Mouse (Mus musculus) hindbrain, embryonic 15.5 days (tissue): ENCODE results near the gene Olfr993. TPM values are rescaled to one million over a fixed set of nuclear protein-coding genes. Genes with fewer than 3 reads are reported as not detected.

Experiments used
- ATAC-seq: fragments of 200-750 bp; cut with Nextera tagmentation; 2 replicates; pipeline ENCODE4 v1.8.0; 2017; ENCODE audit warnings: low read depth, moderate number of reproducible peaks, moderate TSS enrichment; ENCODE audit not compliant: low FRiP score
- H3K27ac ChIP-seq: fragments of 300-500 bp; sonication (generic); replicated peaks from 2 replicates; pipeline ENCODE4 v1.5.1; 2015; ENCODE audit warnings: mild to moderate bottlenecking, inconsistent platforms
- H3K27me3 ChIP-seq: fragments of 300-500 bp; sonication (generic); 2 replicates; pipeline ENCODE4 v1.6.1; 2015; ENCODE audit warnings: control low read depth, inconsistent platforms
- H3K36me3 ChIP-seq: fragments of 300-500 bp; sonication (generic); 2 replicates; pipeline ENCODE4 v1.6.1; 2015; ENCODE audit warnings: control low read depth, inconsistent platforms
- H3K4me1 ChIP-seq: fragments of 300-500 bp; sonication (generic); replicated peaks from 2 replicates; pipeline ENCODE4 v1.6.1; 2015; ENCODE audit warnings: control low read depth, inconsistent platforms
- H3K4me2 ChIP-seq: fragments of 300-500 bp; sonication (generic); 2 replicates; pipeline ENCODE4 v1.6.1; 2015; ENCODE audit warnings: moderate library complexity, mild to moderate bottlenecking, inconsistent platforms
- H3K4me3 ChIP-seq: fragments of 300-500 bp; sonication (generic); 2 replicates; pipeline ENCODE4 v1.5.1; 2015; ENCODE audit warnings: mild to moderate bottlenecking, inconsistent platforms
- H3K9ac ChIP-seq: fragments of 300-500 bp; sonication (generic); 2 replicates; pipeline ENCODE4 v1.6.1; 2015; ENCODE audit warnings: inconsistent platforms
- H3K9me3 ChIP-seq: fragments of 300-500 bp; sonication (generic); 2 replicates; pipeline ENCODE4 v1.6.1; 2016; ENCODE audit warnings: control low read depth, inconsistent platforms
- WGBS: fragments of 180-500 bp; shearing (Covaris S2); methylation state at CpG from one replicate; pipeline ENCODE4 v1.1.7; 2015; 5-methylcytosine and 5-hydroxymethylcytosine counted together
- polyA plus RNA-seq: library from polyadenylated mRNA; unstranded; fragments of >200 nt; fragmentation: Nextera tagmentation; extraction: Ambion mirVana; gene quantifications from 2 replicates; pipeline ENCODE4 v1.2.1, GENCODE M21; 2015

Olfr993 gene
- polyA plus RNA-seq, result not detected in 2 replicates

DNA sequence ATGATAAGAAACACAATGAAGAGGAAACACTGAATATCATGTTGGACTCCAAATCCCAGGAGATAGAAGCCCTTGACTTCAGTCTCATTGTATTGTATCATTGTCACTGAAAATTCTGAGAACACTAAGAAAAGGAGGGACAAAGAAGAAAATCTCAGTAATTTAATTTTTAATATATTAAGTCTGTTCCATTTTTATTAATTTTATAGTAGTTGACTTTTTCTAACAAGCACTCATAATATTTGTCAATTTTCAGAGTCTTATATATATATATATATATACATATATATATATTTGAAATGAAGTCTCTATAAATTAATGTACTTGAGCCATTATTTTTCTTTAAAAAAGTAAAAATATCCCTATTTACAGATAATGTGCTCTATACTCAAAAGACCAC, at the start of gene Olfr993:
Olfr993 (minus strand) TSS at position 101 of the 400 bp plus-strand sequence.
- H3K4me1 ChIP-seq, result no peaks in the 10 kb centered on the region
- no peak within 1 kb of the TSS for H3K27ac ChIP-seq
- H3K36me3 ChIP-seq, result no peaks in the 10 kb centered on the region
- H3K4me3 ChIP-seq, result no peak within 1 kb of the TSS
- H3K4me2 ChIP-seq, result no peak within 1 kb of the TSS
- no peak within 1 kb of the TSS for H3K9ac ChIP-seq
- ATAC-seq, result no peak
- no peaks in the 10 kb centered on the region for H3K9me3 ChIP-seq
- H3K27me3 ChIP-seq, result no peaks in the 10 kb centered on the region

DNA sequence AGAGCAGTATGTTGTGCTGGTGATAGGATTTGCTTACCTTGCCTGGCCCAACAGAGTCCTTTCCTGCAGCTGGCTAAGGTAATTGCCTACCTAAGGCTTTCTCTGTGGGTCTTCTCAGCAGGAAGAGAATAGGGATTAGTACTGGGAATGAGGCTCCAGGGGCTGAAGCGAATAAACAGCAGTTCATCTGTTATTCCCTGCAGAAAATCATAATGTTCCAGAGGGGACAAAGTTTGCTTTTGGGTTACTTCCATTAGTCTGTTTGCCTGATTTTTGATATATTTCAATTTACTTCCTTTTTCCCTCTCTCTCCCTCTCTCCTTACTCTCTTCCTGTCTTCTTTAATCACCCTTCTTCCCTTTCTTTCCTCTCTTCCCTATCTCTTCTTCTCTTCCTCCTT, 28.9 kb upstream of the Olfr993 start, which contains the start of gene Olfr995:
Olfr995 (minus strand) TSS at position 101 of the 400 bp plus-strand sequence.
- H3K36me3 ChIP-seq, result no peaks in the 10 kb centered on the region
- H3K4me3 ChIP-seq, result no peak within 1 kb of the TSS
- 30% methylated on average over 1 of the region's 1 CpGs for WGBS
- no peak within 1 kb of the TSS for H3K4me2 ChIP-seq
- H3K4me1 ChIP-seq, result no peaks in the 10 kb centered on the region
- no peak for ATAC-seq
- no peak within 1 kb of the TSS for H3K9ac ChIP-seq
- H3K9me3 ChIP-seq, result no peaks in the 10 kb centered on the region
- no peaks in the 10 kb centered on the region for H3K27me3 ChIP-seq
- no peak within 1 kb of the TSS for H3K27ac ChIP-seq

DNA sequence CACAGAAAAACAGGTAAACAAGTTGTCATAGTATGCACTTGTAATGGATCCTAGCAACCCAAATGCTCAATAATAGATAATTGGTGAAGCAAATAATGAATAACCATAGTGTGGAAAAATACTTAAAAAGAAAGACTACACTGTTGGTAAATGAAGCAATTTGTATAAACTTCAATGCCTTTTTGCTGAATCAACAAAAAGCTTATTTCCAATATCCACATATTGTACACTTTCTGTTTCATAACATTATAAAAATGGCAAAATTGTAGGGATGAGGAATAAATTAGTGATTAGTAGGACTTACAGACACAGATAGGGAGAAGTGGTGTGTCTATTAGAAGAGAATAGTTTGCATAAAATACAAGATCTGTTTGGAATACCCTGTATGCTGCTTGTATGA, 27.9 kb upstream of the Olfr993 start:
- no peak overlapping the region for H3K9ac ChIP-seq
- no peaks in the 10 kb centered on the region for H3K4me1 ChIP-seq
- H3K4me2 ChIP-seq, result no peak overlapping the region
- H3K36me3 ChIP-seq, result no peaks in the 10 kb centered on the region
- no peaks in the 10 kb centered on the region for H3K27me3 ChIP-seq
- no peak overlapping the region for H3K4me3 ChIP-seq
- ATAC-seq, result no peak
- no peaks in the 10 kb centered on the region for H3K9me3 ChIP-seq
- H3K27ac ChIP-seq, result no peak overlapping the region

DNA sequence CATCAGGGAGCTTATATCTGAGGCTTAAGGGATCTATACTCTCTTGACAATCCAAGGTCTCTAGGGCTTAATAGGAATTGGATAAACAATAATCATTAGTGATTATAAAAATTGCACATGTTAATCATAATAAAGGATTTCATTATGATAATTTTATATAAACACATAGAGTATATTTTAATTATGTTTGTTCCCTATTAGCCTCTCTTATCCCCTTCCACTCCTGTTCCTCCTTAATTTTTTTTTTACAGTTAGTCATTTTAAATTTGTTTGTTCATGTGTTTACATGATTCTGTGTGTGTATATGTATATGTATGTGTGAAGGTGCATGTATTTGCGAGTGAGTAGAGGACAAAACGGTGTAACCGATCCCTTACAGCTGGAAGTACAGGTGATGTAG, 21.7 kb upstream of the Olfr993 start, which contains the start of gene Olfr994:
Olfr994 (minus strand) TSS at position 101 of the 400 bp plus-strand sequence.
- Histone ChIP-seq H3K9ac (no peak within 1 kb of the TSS), H3K27me3 (no peaks in the 10 kb centered on the region), H3K36me3 (no peaks in the 10 kb centered on the region), H3K4me2 (no peak within 1 kb of the TSS), H3K4me3 (no peak within 1 kb of the TSS), H3K27ac (no peak within 1 kb of the TSS), H3K9me3 (no peaks in the 10 kb centered on the region), H3K4me1 (no peaks in the 10 kb centered on the region)
- 92% methylated on average over 3 of the region's 3 CpGs for WGBS
- ATAC-seq, result no peak

DNA sequence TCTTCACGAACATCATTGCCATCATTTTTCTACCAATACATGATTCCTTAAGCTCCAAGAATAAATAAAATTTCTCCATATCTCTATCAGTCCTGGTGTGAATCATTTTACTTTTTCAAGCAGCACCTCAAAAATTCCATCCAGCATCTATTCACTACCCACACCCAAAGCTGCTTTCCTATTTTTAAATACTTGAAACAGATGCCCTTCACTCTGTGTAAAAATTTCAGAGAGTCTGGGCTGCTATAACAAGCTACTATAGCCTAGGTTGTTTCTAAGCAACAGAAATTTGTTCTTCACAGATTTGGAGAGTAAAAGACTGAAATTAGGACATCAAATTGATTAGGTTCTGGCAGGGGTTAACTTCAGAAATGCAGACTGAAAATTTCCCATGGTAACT, 11.2 kb upstream of the Olfr993 start:
- no peaks in the 10 kb centered on the region for H3K4me1 ChIP-seq
- no peaks in the 10 kb centered on the region for H3K36me3 ChIP-seq
- H3K9ac ChIP-seq, result no peak overlapping the region
- no peak for ATAC-seq
- no peak overlapping the region for H3K4me2 ChIP-seq
- no peak overlapping the region for H3K4me3 ChIP-seq
- no peaks in the 10 kb centered on the region for H3K27me3 ChIP-seq
- H3K9me3 ChIP-seq, result no peaks in the 10 kb centered on the region
- H3K27ac ChIP-seq, result no peak overlapping the region
- 82% methylated on average over 1 of the region's 1 CpGs for WGBS

DNA sequence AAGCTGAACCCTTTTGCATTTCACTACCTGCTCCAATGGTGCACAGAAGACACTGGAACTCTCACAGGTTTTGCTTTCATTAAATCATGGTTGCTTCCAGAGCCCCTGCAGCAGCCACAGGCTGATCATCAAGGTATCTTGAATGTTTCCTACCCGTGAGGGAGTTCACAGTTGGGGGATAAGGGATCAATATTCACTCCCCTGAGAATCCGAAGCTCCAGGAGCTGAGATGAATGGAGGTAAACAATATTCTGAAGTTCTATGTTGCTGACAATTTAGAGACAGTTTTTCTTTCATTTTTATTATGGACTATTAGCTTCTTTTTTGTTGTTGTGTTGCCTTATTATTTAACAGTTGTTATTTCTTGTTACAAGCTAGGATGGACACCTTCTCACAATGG, 5.3 kb downstream of the Olfr993 start, which contains the start of gene Olfr992:
Olfr992 (minus strand) TSS at position 101 of the 400 bp plus-strand sequence.
- 49% methylated on average over 2 of the region's 2 CpGs for WGBS
- Histone ChIP-seq H3K9me3 (no peaks in the 10 kb centered on the region), H3K27ac (no peak within 1 kb of the TSS), H3K9ac (no peak within 1 kb of the TSS), H3K4me2 (no peak within 1 kb of the TSS), H3K27me3 (no peaks in the 10 kb centered on the region), H3K4me3 (no peak within 1 kb of the TSS), H3K4me1 (no peaks in the 10 kb centered on the region), H3K36me3 (no peaks in the 10 kb centered on the region)
- ATAC-seq, result no peak

Other genes with a start within 250 kb of the Olfr993 start
- 10.9 and 11.9 TPM in 2 replicates for gene Lrrc55, start 217.7 kb downstream of the Olfr993 start, polyA plus RNA-seq
- gene Olfr987, start 75.6 kb downstream of the Olfr993 start, polyA plus RNA-seq, result not detected in 2 replicates
- gene Olfr988, start 51.6 kb downstream of the Olfr993 start, polyA plus RNA-seq, result not detected in 2 replicates
- not detected in 2 replicates for gene Olfr992, start 5.4 kb downstream of the Olfr993 start, polyA plus RNA-seq
- gene Olfr994, start 21.6 kb upstream of the Olfr993 start, polyA plus RNA-seq, result not detected in 2 replicates
- gene Olfr995, start 28.8 kb upstream of the Olfr993 start, polyA plus RNA-seq, result not detected in 2 replicates
- gene 4833423E24Rik, start 104.1 kb upstream of the Olfr993 start, polyA plus RNA-seq, result 0.06 and 0.10 TPM in 2 replicates
- gene Olfr996, start 164.3 kb upstream of the Olfr993 start, polyA plus RNA-seq, result not detected in 2 replicates
- gene Olfr998, start 174.1 kb upstream of the Olfr993 start, polyA plus RNA-seq, result not detected in 2 replicates
- gene Olfr1000, start 197.0 kb upstream of the Olfr993 start, polyA plus RNA-seq, result not detected in 2 replicates
- not detected in 2 replicates for gene Olfr1002, start 235.8 kb upstream of the Olfr993 start, polyA plus RNA-seq
- not detected in 2 replicates for gene Olfr154, start 249.6 kb upstream of the Olfr993 start, polyA plus RNA-seq